Mouse (Mus musculus) neutrophil, adult 5-6 weeks (primary cell): ENCODE results near the gene Syngap1. TPM values are rescaled to one million over a fixed set of nuclear protein-coding genes. Genes with fewer than 3 reads are reported as not detected.
A peak's percentile ranks its signal among the peaks of the same experiment; 100 is the strongest.

Source experiments
- ATAC-seq: fragments of 151-379, 151-347 bp; 2 replicates; pipeline ENCODE4 v1.8.0; 2017; ENCODE audit warnings: mild to moderate bottlenecking, moderate TSS enrichment; ENCODE audit not compliant: insufficient number of reproducible peaks, poor library complexity, low FRiP score, severe bottlenecking; ENCODE audit errors: extremely low read depth
- total RNA-seq: library from RNA; stranded (forward); fragments of 200-1000 nt; gene quantifications from 2 replicates; pipeline ENCODE4 v1.2.3, GENCODE M21; 2017

The Syngap1 gene
- total RNA-seq, 1 experiment from 2014 or later, result 0.93 TPM

DNA sequence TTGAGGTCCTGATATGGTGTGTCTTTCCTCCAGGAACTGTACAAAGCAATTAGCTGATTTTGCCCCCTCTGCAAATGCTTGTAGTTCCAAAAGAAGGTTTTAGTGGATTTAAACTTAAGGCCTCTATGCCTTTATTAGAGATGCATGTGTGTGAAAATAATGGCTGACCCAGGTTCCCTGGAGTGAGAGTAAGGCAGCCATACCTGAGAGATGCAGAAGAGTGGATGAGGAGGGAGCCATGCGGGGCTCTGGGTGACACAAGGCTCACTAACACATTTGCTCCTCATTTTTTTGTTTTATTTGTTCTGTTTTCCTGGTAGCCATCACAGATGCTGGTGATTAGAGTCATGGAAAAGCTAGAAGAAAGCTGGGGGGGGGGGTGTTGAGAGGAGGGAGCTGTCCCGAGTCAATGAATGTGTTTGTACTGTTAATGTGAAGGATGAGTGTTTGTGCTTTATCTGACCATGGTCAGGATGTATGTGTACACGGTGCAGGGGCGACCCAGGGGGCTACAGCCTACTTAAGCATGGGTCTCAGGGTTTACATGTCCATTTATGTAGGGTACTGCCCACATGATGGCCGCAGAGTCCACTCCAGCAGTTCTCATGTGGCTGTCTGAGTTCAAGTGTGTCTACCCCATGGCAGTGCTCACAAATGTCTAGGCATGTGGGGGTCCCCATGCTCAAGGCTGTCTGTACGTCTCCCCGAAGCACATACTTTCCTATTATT lies 9.7 kb downstream of the Syngap1 start:
- ATAC-seq, result no peak

- ATAC-seq, result peak; percentile 63
Measured at GRCm38 (mm10) chr17:26951406-26951805, 10.4 kb downstream of the Syngap1 start.

GRCm38 (mm10) chr17:26951952-26952877 lies 11.2 kb downstream of the Syngap1 start:
- no peak for ATAC-seq

- ATAC-seq, result no peak
Measured at GRCm38 (mm10) chr17:26953201-26953600, 12.1 kb downstream of the Syngap1 start.

DNA sequence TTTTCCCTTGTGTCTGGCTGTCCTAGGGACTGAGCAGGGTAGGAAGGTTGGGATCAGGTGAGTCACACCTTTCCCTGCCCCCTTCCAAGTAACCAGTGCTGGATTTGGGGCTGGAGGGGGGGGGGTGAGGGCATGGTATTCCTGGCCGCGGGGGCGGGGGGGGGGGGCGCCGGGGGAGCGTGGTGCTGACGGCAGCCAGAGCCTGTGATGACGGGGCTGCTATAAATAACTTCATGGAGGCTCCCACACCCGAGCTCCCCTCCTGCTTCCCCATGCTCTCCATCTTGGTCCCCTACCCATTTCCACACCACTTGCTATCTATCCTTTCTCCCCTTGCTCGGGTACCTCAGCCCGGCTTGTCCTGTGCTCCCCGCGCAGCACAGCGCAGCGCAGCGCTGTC lies 12.7 kb downstream of the Syngap1 start:
- no peak for ATAC-seq

DNA sequence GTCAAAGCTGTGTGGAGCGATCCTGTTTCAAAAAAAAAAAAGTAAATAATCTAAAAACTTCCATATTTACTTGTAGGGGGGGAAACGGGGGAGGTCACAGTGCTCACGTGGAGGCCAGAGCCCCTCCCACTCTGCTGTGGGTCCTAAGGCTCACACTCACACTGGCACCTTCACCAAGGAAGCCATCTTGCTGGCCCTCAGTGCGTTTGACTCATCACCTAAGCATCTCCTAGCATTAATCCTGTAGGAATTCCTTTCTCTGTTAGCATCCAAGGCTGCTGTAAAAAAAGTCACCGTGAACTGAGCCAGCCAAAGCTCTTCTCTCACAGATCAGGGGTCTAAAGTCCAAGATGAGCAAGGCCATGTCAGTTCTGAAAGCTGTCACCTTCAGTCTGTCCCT lies 15.3 kb downstream of the Syngap1 start:
- ATAC-seq, result no peak

DNA sequence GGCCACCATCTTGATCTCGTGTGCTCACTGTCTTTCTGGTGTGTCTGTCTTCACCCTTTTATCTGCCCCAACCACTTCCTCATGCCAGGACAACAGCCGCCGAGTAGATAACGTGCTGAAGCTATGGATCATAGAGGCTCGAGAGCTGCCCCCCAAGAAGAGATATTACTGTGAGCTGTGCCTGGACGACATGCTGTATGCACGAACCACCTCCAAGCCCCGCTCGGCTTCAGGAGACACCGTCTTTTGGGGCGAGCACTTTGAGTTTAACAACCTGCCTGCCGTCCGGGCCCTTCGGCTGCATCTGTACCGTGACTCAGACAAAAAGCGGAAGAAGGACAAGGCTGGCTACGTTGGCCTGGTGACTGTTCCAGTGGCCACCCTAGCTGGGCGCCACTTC lies 15.8 kb downstream of the Syngap1 start:
- no peak for ATAC-seq

- no peak for ATAC-seq
Measured at GRCm38 (mm10) chr17:26957872-26958271, 16.8 kb downstream of the Syngap1 start.

GRCm38 (mm10) chr17:26958880-26959279 lies 17.8 kb downstream of the Syngap1 start:
- ATAC-seq, result no peak

GRCm38 (mm10) chr17:26959815-26960214 lies 18.8 kb downstream of the Syngap1 start:
- ATAC-seq, result no peak

GRCm38 (mm10) chr17:26961572-26962240 lies 20.7 kb downstream of the Syngap1 start:
- no peak for ATAC-seq

- ATAC-seq, result no peak
Measured at GRCm38 (mm10) chr17:26966993-26967392, 25.9 kb downstream of the Syngap1 start.

- no peak for ATAC-seq
Measured at GRCm38 (mm10) chr17:26967477-26967876, 26.4 kb downstream of the Syngap1 start.

GRCm38 (mm10) chr17:26968200-26968611 lies 27.2 kb downstream of the Syngap1 start:
- no peak for ATAC-seq

GRCm38 (mm10) chr17:26969257-26969656 lies 28.2 kb downstream of the Syngap1 start:
- no peak for ATAC-seq

DNA sequence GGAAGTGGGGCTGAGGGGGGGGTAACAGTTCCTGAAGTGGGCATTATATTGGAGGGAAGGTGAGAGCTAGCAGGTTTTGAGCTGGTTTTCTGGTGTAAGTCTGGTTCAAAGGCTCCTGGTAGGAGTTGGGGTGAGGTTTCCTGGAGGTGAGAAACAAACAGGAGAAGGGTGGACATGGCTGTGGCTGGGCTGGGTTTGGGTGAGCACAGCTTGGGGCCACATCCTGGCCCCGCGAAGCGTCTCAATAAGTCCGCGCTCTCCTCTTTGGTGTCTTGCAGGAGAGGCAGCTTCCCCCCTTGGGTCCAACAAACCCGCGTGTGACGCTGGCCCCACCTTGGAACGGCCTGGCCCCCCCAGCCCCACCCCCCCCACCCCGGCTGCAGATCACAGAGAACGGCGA lies 29.2 kb downstream of the Syngap1 start:
- ATAC-seq, result no peak

- ATAC-seq, result no peak
Measured at GRCm38 (mm10) chr17:26971247-26971905, 30.3 kb downstream of the Syngap1 start.

- ATAC-seq, result no peak
Measured at GRCm38 (mm10) chr17:26972107-26972506, 31.1 kb downstream of the Syngap1 start.
